Mouse (Mus musculus) layer of hippocampus, adult 2 months (tissue): ENCODE data around the gene Maf. TPM values are rescaled to one million over a fixed set of nuclear protein-coding genes. Genes with fewer than 3 reads are reported as not detected.

Source experiments
- DNase-seq, 2 experiments: peaks; one replicate each; pipeline ENCODE4 v3.0.0; 2022; ENCODE audit warnings: low spot score in 2 of 2
- H3K27ac ChIP-seq: fragments of 200-600 bp; 2 replicates; pipeline ENCODE4 v1.8.1; 2022
- H3K4me3 ChIP-seq: fragments of 200-600 bp; 2 replicates; pipeline ENCODE4 v1.8.1; 2022; ENCODE audit warnings: mild to moderate bottlenecking
- CTCF ChIP-seq: fragments of 200-600 bp; conservative IDR thresholded peaks from 2 replicates; pipeline ENCODE4 v1.8.1; 2022; ENCODE audit warnings: antibody characterized with exemption, mild to moderate bottlenecking, moderate library complexity
- total RNA-seq, 2 experiments: library from RNA; stranded (reverse); gene quantifications; 2 replicates each; pipeline ENCODE4 v1.2.3; 2021

Maf gene
- total RNA-seq, 2 experiments from 2014 or later: 18.9 to 19.9 TPM

DNA sequence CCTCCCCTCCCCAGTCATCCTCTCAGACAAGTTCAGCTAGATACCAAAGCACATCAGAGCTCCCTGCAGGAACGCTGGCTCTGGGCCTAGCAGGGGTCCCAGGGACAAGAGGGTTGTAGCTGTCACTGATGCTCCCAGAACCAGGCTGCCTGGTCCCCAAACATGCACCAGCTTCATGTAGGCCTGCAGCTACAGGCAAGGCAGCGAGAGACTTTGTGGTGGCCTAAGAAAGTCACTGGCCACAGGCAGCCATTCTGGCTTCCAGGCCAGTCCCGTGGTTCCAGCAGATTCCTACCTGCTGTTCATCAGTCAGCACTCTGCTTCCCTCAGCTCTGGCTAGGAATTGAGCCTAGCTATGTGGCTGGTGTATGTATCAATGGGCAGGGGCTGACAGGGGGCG, 10.9 kb downstream of the Maf start:
- no peak overlapping the region for H3K4me3 ChIP-seq
- no peak overlapping the region for H3K27ac ChIP-seq
- no peak for DNase-seq
- no peak for TF ChIP-seq CTCF

DNA sequence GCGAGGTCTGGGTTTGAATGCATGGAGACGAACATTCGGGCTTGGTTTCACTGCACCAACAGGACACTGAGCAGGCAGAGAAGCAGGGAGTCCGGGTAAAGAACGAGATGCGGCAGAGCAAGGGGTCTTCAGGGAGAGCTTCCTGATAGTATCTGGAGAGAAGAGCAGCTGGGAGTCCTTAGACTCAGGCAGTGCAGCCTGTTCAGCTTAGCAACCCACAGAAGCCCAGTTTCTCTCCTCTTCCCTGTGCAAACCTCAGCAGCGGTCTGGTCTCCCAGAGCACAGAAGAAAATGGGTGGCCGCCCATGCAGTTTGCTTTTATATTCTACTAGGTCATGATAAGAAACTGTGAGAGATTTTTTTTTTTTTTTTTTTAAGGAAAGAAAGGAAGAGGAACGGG, 20.2 kb downstream of the Maf start:
- DNase-seq: no peak
- TF ChIP-seq CTCF: no peak
- Histone ChIP-seq H3K27ac (no peak overlapping the region), H3K4me3 (no peak overlapping the region)

DNA sequence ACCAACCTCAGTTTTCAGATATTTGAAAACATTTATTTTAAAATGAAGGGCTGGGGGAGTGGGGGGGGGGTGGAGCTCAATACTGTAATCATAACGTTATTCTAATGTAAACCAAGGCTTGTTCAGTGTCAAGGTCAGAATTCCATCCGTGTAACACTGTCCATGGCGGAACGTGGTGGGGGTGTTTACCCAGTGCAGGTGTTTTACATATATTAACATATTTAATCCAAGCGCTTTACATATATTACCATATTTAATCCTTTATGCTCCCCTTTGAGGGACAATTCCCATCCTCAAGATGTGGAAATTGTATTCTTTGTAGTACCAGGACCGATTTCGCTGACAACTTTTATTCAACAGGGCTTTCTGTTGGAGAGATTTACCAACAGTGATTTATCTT, 24.3 kb downstream of the Maf start:
- TF ChIP-seq CTCF: no peak
- no peak for DNase-seq
- Histone ChIP-seq H3K4me3 (no peak overlapping the region), H3K27ac (no peak overlapping the region)

DNA sequence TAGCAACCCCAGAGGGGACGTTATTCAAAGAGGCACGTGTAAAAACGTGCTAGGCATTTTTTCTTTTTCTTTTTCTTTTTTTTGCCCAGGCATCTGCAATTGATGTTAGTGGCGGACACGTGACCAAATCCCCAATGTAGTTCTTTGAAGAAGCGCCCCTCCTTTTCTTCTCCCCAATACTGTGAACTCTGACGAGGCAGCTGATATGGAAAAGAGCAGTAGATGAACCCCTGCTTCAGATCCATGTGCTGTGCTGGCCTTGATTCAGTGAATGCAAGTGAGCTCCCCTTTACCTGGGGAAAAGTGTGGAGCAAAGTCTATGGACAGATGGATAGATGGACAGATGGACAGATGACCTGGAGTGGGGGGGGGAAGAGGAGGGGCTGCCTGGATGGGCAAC, 28.1 kb downstream of the Maf start:
- DNase-seq: no peak
- no peak for TF ChIP-seq CTCF
- H3K27ac ChIP-seq: no peak overlapping the region
- no peak overlapping the region for H3K4me3 ChIP-seq

DNA sequence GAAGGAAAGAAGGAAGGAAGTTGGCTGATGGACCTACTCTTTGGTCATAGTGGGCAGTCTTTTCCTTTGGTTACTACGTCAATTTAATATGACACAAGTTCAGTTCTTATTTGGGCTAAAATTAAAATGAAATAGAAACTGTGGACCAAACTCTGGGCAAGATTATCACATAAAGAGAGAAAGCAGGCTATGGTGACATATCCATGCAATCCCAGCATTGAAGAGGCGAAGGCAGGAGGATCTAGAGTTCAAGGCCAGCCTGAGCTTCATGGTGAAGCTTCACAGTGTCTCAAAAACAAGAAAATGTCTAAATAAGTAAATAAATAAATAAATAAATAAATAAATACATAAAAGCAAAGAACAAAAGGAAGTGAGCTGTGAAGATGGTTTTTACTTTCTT, 42.7 kb downstream of the Maf start:
- TF ChIP-seq CTCF: no peak
- Histone ChIP-seq H3K4me3 (no peak overlapping the region), H3K27ac (no peak overlapping the region)
- DNase-seq: no peak

DNA sequence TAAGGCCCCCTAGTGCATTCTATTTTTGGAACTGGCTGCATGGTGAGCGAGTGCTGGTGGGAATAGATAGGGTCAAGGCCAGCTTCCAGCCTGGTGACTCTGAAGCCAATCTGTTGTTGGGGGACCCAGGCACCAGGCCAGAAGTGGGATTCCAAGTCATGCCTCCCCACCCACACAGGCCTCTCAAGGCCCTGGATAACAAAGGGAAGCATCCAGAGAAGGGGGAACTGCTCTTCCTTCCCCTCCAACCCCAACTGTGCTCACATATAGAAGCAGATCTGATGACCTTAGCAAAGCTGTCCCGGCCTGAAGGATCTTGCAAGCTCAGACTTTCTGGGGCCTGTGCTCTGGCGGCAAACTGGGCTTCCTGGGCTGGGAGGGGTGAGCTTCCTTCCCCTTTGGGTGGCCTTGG, 57.5 kb downstream of the Maf start:
- H3K4me3 ChIP-seq: no peak overlapping the region
- H3K27ac ChIP-seq: no peak overlapping the region
- no peak for TF ChIP-seq CTCF
- DNase-seq: peak in 1 of 2 experiments; percentile 44

DNA sequence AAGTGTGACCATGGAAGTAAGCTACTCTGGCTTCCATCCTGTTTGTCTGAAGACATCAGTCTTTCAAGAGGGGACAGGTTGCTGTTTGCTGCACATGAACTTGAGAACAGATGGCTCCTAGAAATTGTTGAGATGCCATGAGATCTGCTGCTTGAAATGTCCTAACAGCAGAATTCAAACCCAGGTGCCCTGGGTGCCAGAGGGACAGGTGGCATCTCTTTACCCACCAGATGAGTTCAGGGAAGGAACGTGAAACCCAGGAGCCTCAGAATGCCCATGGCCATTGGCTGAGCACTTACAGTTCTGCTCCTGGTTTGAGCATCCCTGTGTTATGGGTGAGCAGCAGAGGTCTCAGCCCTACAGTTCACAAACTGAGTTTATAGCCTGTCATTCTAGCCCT, 62.5 kb downstream of the Maf start:
- H3K27ac ChIP-seq: no peak overlapping the region
- H3K4me3 ChIP-seq: no peak overlapping the region
- no peak for TF ChIP-seq CTCF
- no peak for DNase-seq

DNA sequence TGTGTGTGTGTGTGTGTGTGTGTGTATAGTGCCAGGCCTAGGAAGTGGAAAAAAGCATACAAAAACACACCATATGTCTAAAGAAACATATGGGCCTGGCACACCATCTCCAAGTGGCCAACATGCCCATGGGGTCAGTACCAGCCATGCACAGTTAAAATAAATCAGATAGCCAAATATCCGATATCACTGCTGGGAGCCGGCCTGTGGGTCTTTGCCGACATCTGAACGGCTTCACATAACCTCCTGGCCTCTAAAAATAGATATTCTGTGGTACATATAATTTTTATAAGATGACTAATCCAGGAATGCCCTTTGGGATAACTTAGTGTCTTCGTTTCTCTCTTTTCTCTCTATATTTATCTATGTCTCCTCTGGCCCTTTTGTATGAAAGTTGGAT, 65.7 kb downstream of the Maf start:
- TF ChIP-seq CTCF: no peak
- Histone ChIP-seq H3K27ac (no peak overlapping the region), H3K4me3 (no peak overlapping the region)
- DNase-seq: no peak

DNA sequence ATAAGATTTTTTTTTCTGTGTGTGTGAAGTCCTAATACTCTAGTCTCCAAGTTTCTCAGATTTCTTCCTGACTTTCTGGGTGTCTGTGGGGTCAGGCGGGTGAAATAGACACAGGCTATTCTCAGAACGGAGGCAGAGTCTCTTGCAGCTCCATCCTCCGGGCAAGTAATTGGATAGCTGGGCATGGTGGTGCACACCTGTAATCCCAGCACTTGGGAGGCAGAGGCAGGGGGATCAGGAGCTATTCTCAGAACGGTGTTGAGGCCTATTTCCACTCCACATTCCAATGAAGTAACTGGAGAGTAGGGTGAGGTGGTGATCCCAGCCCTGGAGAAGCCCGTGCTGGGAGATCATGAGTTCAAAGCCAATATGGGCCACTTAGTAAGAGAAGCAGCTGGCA, 67.6 kb downstream of the Maf start:
- Histone ChIP-seq H3K4me3 (no peak overlapping the region), H3K27ac (no peak overlapping the region)
- no peak for DNase-seq
- no peak for TF ChIP-seq CTCF

DNA sequence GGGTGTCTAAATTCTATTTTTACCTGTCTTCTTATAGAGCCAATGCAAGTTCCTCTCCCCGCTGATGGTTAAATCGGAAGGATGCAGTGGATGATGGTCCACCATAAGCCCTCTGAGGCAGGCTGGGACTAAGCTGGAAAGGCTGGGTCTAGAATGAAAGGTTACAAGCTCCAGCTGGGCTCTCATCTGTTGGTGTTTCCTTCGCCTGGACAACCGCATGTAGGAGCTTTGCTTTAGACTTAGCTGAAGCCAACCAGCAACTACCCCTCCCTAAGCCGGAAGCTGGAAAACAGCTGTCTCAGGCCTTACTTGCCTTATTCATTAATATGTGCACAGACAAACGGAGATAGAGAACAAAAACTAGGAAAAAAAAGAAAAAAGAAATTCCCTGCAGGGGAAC, 70.8 kb downstream of the Maf start:
- no peak for TF ChIP-seq CTCF
- no peak overlapping the region for H3K4me3 ChIP-seq
- DNase-seq: no peak
- no peak overlapping the region for H3K27ac ChIP-seq
